Mouse (Mus musculus) layer of hippocampus, adult 2 months (tissue): ENCODE measurements around the gene Lrrc14b. TPM values are rescaled to one million over a fixed set of nuclear protein-coding genes. Genes with fewer than 3 reads are reported as not detected.

Experiments
- DNase-seq, 2 experiments: peaks; one replicate each; pipeline ENCODE4 v3.0.0; 2022; ENCODE audit warnings: low spot score in 2 of 2
- H3K27ac ChIP-seq: fragments of 200-600 bp; 2 replicates; pipeline ENCODE4 v1.8.1; 2022
- H3K4me3 ChIP-seq: fragments of 200-600 bp; 2 replicates; pipeline ENCODE4 v1.8.1; 2022; ENCODE audit warnings: mild to moderate bottlenecking
- CTCF ChIP-seq: fragments of 200-600 bp; conservative IDR thresholded peaks from 2 replicates; pipeline ENCODE4 v1.8.1; 2022; ENCODE audit warnings: antibody characterized with exemption, mild to moderate bottlenecking, moderate library complexity
- microRNA-seq, 2 experiments: library from miRNA; unstranded; fragments of <30 nt; microRNA quantifications; one replicate each; pipeline ENCODE4 v1.2.0; 2021
- total RNA-seq, 2 experiments: library from RNA; stranded (reverse); gene quantifications; 2 replicates each; pipeline ENCODE4 v1.2.3; 2021

Gene Lrrc14b
- total RNA-seq, 2 experiments from 2014 or later = not detected

GRCm38 (mm10) chr13:74349566-74350434 lies 14.0 kb downstream of the Lrrc14b start, which contains the start of the genes Sdha and Ccdc127:
Sdha (minus strand) TSS chr13:74350280.
Ccdc127 (plus strand) TSS chr13:74350309.
- TF ChIP-seq CTCF = peak; percentile 35
- H3K27ac ChIP-seq = peak within 1 kb of the TSS; percentile 99
- peak; percentile 95 to 98 for DNase-seq
- peak within 1 kb of the TSS; percentile 91 for H3K4me3 ChIP-seq

GRCm38 (mm10) chr13:74341036-74341435 lies 22.8 kb downstream of the Lrrc14b start:
- DNase-seq = peak in 1 of 2 experiments; percentile 32
- H3K4me3 ChIP-seq = no peak overlapping the region
- no peak overlapping the region for H3K27ac ChIP-seq

GRCm38 (mm10) chr13:74329321-74329720 lies 34.5 kb downstream of the Lrrc14b start:
- TF ChIP-seq CTCF = no peak
- Histone ChIP-seq H3K4me3 (no peak overlapping the region), H3K27ac (no peak overlapping the region)
- no peak for DNase-seq

More at GRCm38 (mm10) chr13:74341036-74341435, 22.8 kb downstream of the Lrrc14b start:
- peak; percentile 85 for TF ChIP-seq CTCF

- peak; percentile 90 to 92 for DNase-seq
- Histone ChIP-seq H3K27ac (peak within 1 kb of the TSS; percentile 93), H3K4me3 (peak within 1 kb of the TSS; percentile 98)
- TF ChIP-seq CTCF = no peak
Measured at GRCm38 (mm10) chr13:74317170-74317849, 46.5 kb downstream of the Lrrc14b start, which contains the start of gene Pdcd6. Pdcd6 (minus strand) TSS chr13:74317580.

GRCm38 (mm10) chr13:74316789-74317169 lies 47.0 kb downstream of the Lrrc14b start:
- Histone ChIP-seq H3K4me3 (peak overlapping the region; percentile 98), H3K27ac (peak overlapping the region; percentile 93)
- TF ChIP-seq CTCF = no peak
- no peak for DNase-seq

GRCm38 (mm10) chr13:74316386-74316785 lies 47.4 kb downstream of the Lrrc14b start:
- peak overlapping the region; percentile 98 for H3K4me3 ChIP-seq
- DNase-seq = no peak
- TF ChIP-seq CTCF = no peak
- peak overlapping the region; percentile 93 for H3K27ac ChIP-seq

- H3K4me3 ChIP-seq = no peak overlapping the region
- H3K27ac ChIP-seq = no peak overlapping the region
- TF ChIP-seq CTCF = no peak
- DNase-seq = no peak
Measured at GRCm38 (mm10) chr13:74314616-74315015, 49.2 kb downstream of the Lrrc14b start.

Small RNAs within 50 kb of the gene (microRNA-seq; reads per million reads assigned to microRNA genes)
- 0 reads per million in 2 experiments for gene Mir692-3

Other genes with a start within 250 kb of the Lrrc14b start
- 1 to 10 TPM; 2.3 TPM for gene Slc9a3, start 242.5 kb downstream of the Lrrc14b start, total RNA-seq
- gene Exoc3, start 155.3 kb downstream of the Lrrc14b start, total RNA-seq = 10 to 100 TPM; 64.0 to 67.1 TPM
- under 1 TPM; 0.74 to 0.77 TPM for gene Ahrr, start 71.7 kb downstream of the Lrrc14b start, total RNA-seq
- 10 to 100 TPM; 70.8 to 77.4 TPM for gene Pdcd6, start 46.4 kb downstream of the Lrrc14b start, total RNA-seq
- gene Sdha, start 13.7 kb downstream of the Lrrc14b start, total RNA-seq = 100 to 1,000 TPM; 306 to 317 TPM
- gene Ccdc127, start 13.7 kb downstream of the Lrrc14b start, total RNA-seq = 10 to 100 TPM; 87.5 to 90.4 TPM
- gene Zfp72, start 26.8 kb upstream of the Lrrc14b start, total RNA-seq = 1 to 10 TPM; 6.0 to 6.5 TPM
- gene Ftl1-ps1, start 35.7 kb upstream of the Lrrc14b start, total RNA-seq = 100 to 1,000 TPM; 146 to 157 TPM
- gene Zfp825, start 130.0 kb upstream of the Lrrc14b start, total RNA-seq = 1 to 10 TPM; 6.7 to 7.2 TPM